ENCODE assay signal across 8 mouse cellular contexts in genomic region chr11:72961072-72961980, GRCm38 (mm10). TPM values are rescaled to one million over a fixed set of nuclear protein-coding genes. Genes with fewer than 3 reads are reported as not detected.
DNase-seq lines count a peak whose midpoint lies in the region; ATAC-seq and TF ChIP-seq lines count a peak whose summit lies in the region.

Atp2a3 (plus strand) TSS chr11:72961169.

- peak within 1 kb of the TSS; percentile 39 for H3K4me2 ChIP-seq in forebrain, embryonic 14.5 days (ENCODE audit: low read length)
- H3K4me2 ChIP-seq in hindbrain, embryonic 14.5 days (replicated peaks), result peak within 1 kb of the TSS; percentile 38
- peak within 1 kb of the TSS; percentile 69 for H3K4me2 ChIP-seq in liver, postnatal 0 days (ENCODE audit: low read depth, low read length)
- peak within 1 kb of the TSS; percentile 26 for H3K4me2 ChIP-seq in neural tube, embryonic 14.5 days (ENCODE audit: low read depth, low read length)

- H3K36me3 ChIP-seq in forebrain, embryonic 14.5 days (ENCODE audit: control insufficient read depth, insufficient read depth, low read length), result no peaks in the 10 kb centered on the region
- no peaks in the 10 kb centered on the region for H3K36me3 ChIP-seq in hindbrain, embryonic 14.5 days (replicated peaks; ENCODE audit: control insufficient read depth, insufficient read depth)
- no peaks in the 10 kb centered on the region for H3K36me3 ChIP-seq in liver, postnatal 0 days (replicated peaks; ENCODE audit: insufficient read depth, low read length)
- H3K36me3 ChIP-seq in neural tube, embryonic 14.5 days (ENCODE audit: control insufficient read depth, insufficient read depth, low read length), result no peaks in the 10 kb centered on the region

- TF ChIP-seq EP300 in liver, postnatal 0 days (IDR thresholded peaks at IDR 0.05; ENCODE audit: low read depth), result no peak

- ATAC-seq in forebrain, embryonic 14.5 days, result no peak
- ATAC-seq in hindbrain, embryonic 14.5 days (ENCODE audit: low FRiP score), result no peak
- ATAC-seq in liver, postnatal 0 days, result peak; percentile 63
- ATAC-seq in neural tube, embryonic 14.5 days (ENCODE audit: low read depth), result no peak

- peak within 1 kb of the TSS; percentile 41 for H3K4me3 ChIP-seq in layer of hippocampus, adult 2 months
- H3K4me3 ChIP-seq in forebrain, embryonic 14.5 days (ENCODE audit: low read depth, low read length), result peak within 1 kb of the TSS; percentile 11
- H3K4me3 ChIP-seq in hindbrain, embryonic 14.5 days (replicated peaks; ENCODE audit: low read length), result peak within 1 kb of the TSS; percentile 19
- H3K4me3 ChIP-seq in liver, postnatal 0 days (ENCODE audit: low read depth, low read length), result peak within 1 kb of the TSS; percentile 54
- H3K4me3 ChIP-seq in neural tube, embryonic 14.5 days (ENCODE audit: low read depth, low read length), result peak within 1 kb of the TSS; percentile 16

- DNase-seq in layer of hippocampus, adult 2 months (ENCODE audit: low spot score in 2 of 2), result no peak
- no peak for DNase-seq in layer of hippocampus, adult 18-20 months (ENCODE audit: low spot score in 2 of 2)
- DNase-seq in forebrain, embryonic 14.5 days (ENCODE audit: low spot score), result no peak
- DNase-seq in hindbrain, embryonic 14.5 days (ENCODE audit: low spot score), result no peak
- peak; percentile 71 for DNase-seq in liver, postnatal 0 days
- no peak for DNase-seq in frontal cortex, postnatal 10 days (ENCODE audit: low spot score in 2 of 2)
- no peak for DNase-seq in layer of hippocampus, adult 11-12 months (ENCODE audit: low spot score)

- H3K27me3 ChIP-seq in forebrain, embryonic 14.5 days (replicated peaks; ENCODE audit: control insufficient read depth, insufficient read depth, low read length), result peaks cover 31% of the 10 kb centered on the region
- peaks cover 45% of the 10 kb centered on the region for H3K27me3 ChIP-seq in hindbrain, embryonic 14.5 days (ENCODE audit: control insufficient read depth, insufficient read depth, low read length)
- peaks cover 25% of the 10 kb centered on the region for H3K27me3 ChIP-seq in liver, postnatal 0 days (ENCODE audit: insufficient read depth, low read length)
- peaks cover 32% of the 10 kb centered on the region for H3K27me3 ChIP-seq in neural tube, embryonic 14.5 days (ENCODE audit: control insufficient read depth, insufficient read depth, low read length)

- H3K4me1 ChIP-seq in forebrain, embryonic 14.5 days (ENCODE audit: control insufficient read depth, insufficient read depth, low read length), result no peaks in the 10 kb centered on the region
- no peaks in the 10 kb centered on the region for H3K4me1 ChIP-seq in hindbrain, embryonic 14.5 days (replicated peaks; ENCODE audit: control insufficient read depth, insufficient read depth, low read length)
- peaks cover 20% of the 10 kb centered on the region for H3K4me1 ChIP-seq in liver, postnatal 0 days (ENCODE audit: insufficient read depth)
- H3K4me1 ChIP-seq in neural tube, embryonic 14.5 days (ENCODE audit: control insufficient read depth, insufficient read depth, low read length), result no peaks in the 10 kb centered on the region

- H3K9ac ChIP-seq in forebrain, embryonic 14.5 days (ENCODE audit: low read length), result no peak within 1 kb of the TSS
- H3K9ac ChIP-seq in hindbrain, embryonic 14.5 days, result no peak within 1 kb of the TSS
- H3K9ac ChIP-seq in liver, postnatal 0 days (replicated peaks), result peak within 1 kb of the TSS; percentile 60
- no peak within 1 kb of the TSS for H3K9ac ChIP-seq in neural tube, embryonic 14.5 days (replicated peaks; ENCODE audit: low read depth, low read length)

- no peaks in the 10 kb centered on the region for H3K9me3 ChIP-seq in forebrain, embryonic 14.5 days (replicated peaks; ENCODE audit: control insufficient read depth, low read length)
- H3K9me3 ChIP-seq in hindbrain, embryonic 14.5 days (ENCODE audit: control insufficient read depth, low read length), result no peaks in the 10 kb centered on the region
- no peaks in the 10 kb centered on the region for H3K9me3 ChIP-seq in liver, postnatal 0 days (ENCODE audit: low read length)
- H3K9me3 ChIP-seq in neural tube, embryonic 14.5 days (ENCODE audit: control insufficient read depth, low read length), result no peaks in the 10 kb centered on the region

- no peak for TF ChIP-seq CTCF in layer of hippocampus, adult 2 months (conservative IDR thresholded peaks at IDR 0.05)
- TF ChIP-seq CTCF in liver, postnatal 0 days (IDR thresholded peaks at IDR 0.05; ENCODE audit: low read depth), result no peak

- WGBS in forebrain, embryonic 14.5 days, result 4% methylated on average over 67 of the region's 70 CpGs
- WGBS in hindbrain, embryonic 14.5 days, result 5% methylated on average over 68 of the region's 70 CpGs
- WGBS in liver, postnatal 0 days (ENCODE audit: insufficient replicate concordance), result 3% methylated on average over 63 of the region's 70 CpGs
- WGBS in neural tube, embryonic 14.5 days, result 7% methylated on average over 48 of the region's 70 CpGs

- H3K27ac ChIP-seq in layer of hippocampus, adult 2 months, result no peak within 1 kb of the TSS
- no peak within 1 kb of the TSS for H3K27ac ChIP-seq in forebrain, embryonic 14.5 days (ENCODE audit: low read depth, low read length)
- no peak within 1 kb of the TSS for H3K27ac ChIP-seq in hindbrain, embryonic 14.5 days
- H3K27ac ChIP-seq in liver, postnatal 0 days (ENCODE audit: low read depth), result peak within 1 kb of the TSS; percentile 88
- H3K27ac ChIP-seq in neural tube, embryonic 14.5 days (ENCODE audit: low read depth, low read length), result no peak within 1 kb of the TSS

RNA-seq across cellular contexts. Expression of gene Atp2a3, which starts in this region (rescaled TPM):
- 1 to 10 TPM; 5.4 to 6.2 TPM for total RNA-seq in layer of hippocampus, adult 2 months (2021)
- total RNA-seq in layer of hippocampus, adult 18-20 months (2021), result 1 to 10 TPM; 5.3 to 5.5 TPM
- 0.43 and 0.74 TPM in 2 replicates for polyA plus RNA-seq in forebrain, embryonic 14.5 days (2014; fragmentation: Nextera tagmentation; extraction: Ambion mirVana)
- 2.0 TPM in 2 replicates for polyA plus RNA-seq in hindbrain, embryonic 14.5 days (2014; fragmentation: Nextera tagmentation; extraction: Ambion mirVana)
- polyA plus RNA-seq in liver, postnatal 0 days (2015; fragmentation: Nextera tagmentation; extraction: Ambion mirVana), result 13.5 and 14.6 TPM in 2 replicates
- polyA plus RNA-seq in neural tube, embryonic 14.5 days (2014; fragmentation: Nextera tagmentation; extraction: Ambion mirVana), result 0.70 and 1.1 TPM in 2 replicates
